Mouse (Mus musculus) gastrocnemius, adult 18-20 months (tissue): ENCODE measurements at regions not wholly inside any gene's neighbourhood (a gene's known extent, or its start where the extent isn't known, plus 50 kb on each side); places are given as distances from the start of the nearest gene placed in this dataset.

Experiments
- DNase-seq: peaks from one replicate; pipeline ENCODE4 v3.0.0; 2021; ENCODE audit warnings: low spot score

DNA sequence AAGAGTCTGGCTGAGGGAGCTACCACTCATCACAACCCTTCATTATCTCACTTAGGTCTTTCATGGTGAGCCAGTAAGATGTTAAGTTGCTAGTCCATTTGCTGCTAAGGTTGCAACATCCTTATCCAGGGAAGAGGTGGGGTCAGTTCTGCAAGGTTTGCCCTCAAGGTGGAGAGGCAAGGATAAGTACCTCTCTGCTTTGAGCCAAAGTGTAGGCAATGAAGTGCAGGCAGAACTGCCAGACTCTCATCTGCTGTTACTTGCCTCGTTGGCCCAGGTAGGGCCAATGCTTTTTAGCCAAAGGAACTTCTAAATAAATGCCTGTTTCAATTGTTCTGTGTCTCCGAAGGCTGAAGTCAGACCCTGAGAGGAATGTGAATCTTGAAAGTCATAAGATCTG is 59.6 kb upstream of the Lclat1 start:
- DNase-seq: no peak

DNA sequence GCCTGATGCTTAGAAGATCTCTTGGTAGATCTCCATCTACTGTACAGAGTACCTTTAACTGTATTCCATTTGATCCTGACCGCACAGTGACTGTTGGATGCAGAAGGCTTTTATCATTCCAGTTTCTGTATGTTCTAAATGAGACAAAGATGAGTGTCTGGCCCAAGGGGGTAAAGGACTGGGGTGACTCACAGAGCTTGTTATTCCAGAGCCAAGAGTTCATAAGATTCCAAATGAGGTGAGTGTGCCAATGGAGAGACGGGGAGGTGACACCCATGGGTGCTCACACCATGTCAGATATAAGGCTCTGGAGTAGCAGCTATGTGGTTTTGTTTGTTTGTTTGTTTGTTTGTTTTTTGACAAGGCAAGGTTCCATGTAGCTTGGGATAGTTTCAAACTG is 54.8 kb upstream of the Lclat1 start:
- DNase-seq: no peak

DNA sequence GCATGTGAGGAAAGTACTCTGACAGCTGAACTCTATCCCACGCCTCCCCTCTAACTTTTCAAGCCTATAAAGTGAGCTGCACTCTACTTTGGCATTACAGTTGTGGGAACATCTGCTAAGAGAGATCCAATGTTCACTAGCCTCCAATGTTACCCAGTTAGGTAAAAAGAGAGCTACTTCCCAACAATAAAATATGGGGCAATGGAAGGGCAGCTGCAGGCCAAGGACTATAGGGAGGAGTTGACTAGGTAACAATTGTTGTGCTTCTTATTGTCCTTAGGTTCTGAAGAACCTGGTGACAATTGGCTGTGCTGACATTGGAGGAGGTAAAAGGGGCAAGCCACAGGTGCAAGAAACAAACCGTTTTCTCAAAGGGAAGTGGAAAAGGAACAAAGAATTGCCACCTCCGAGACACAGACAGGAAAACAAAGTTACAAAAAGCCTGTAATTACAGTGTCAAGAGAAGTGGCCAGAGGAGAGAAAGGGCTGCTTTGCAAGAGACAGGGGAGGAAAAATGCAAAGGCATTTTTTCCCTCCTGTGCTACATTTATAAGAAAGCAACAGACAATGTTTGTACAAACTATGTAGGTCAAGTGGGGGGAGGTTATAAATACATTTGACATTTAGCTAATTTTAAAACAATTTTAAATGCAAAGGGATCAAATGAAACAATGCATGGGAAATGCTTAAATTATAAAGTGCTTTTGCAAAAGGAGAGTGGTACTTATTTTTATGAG is 54.1 kb upstream of the Lclat1 start:
- no peak for DNase-seq

DNA sequence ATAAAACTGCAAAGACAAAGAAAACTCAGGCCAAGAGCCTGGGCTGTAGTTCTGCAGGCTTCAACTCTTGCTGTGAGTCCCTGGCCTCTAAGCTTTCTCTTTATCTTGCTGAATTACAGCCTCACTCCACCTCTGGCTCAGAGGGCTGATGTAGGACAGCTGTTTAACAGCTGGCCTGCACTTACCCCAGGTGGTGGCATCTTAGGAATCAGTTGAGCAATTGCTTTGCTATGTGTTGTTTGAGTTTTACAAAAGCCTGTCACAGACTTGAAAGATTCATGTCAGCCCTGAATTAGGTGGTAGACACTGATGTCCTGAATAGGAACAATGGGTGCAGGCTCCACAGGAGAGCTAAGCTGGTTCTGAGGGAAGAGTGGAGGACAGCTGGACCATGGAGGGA is 53.6 kb upstream of the Lclat1 start:
- DNase-seq: no peak

DNA sequence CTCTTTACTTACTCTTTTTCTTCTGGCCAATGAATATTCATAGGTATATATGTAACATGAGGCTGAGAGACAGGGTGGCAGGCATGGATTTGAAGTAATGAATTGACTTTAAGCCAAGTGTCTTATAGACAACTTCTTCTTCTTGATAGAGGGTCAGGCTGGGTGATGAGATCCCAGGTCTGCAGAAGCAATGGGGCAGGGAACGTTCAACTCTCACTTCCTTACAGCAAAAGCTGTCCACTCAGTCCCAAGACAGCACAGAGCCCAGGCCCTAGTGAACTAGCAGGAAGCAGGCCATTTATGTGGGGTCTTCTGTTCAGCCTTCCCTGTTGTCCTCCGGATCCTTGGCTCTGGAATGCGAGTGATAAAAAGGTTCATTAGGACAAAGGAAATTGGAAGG is 52.6 kb upstream of the Lclat1 start:
- no peak for DNase-seq

DNA sequence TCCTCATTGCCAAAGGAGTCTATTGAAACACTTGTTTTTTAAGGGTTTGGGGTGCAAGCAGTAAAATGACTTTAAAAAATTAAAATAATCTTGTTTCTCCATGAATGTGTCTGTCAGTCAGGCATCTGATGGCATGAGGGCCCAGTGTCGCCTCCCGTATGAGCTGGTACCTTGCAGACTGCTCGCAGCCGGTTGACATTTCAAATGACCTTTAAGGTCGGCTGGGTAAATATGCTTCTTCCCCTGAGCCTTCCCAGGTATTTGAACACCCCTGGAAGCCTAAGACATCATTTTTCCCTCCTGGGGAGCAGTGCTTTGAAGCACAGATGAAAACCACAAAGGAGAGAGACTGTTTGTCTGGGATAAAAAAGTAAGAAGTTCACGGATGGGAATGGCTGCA is 52.2 kb upstream of the Lclat1 start:
- no peak for DNase-seq

DNA sequence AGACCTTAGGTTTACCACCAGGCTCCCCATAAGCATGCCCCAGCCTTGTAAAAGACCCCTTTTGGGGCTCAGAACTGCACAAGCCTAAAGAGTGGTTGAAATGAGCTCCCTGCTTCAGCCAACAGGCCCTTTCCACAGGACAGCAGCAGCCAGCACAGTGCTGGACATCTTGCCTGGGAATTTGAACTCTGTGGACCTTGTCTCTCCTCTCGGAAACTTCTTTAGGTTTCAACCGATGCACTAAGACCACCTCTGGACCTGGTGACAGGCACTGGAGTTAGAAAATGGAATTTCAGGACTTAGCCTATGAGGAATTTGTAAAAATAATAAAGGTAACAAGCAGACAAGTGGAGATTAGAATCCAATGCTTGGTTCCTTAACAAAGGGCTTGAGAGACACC is 51.2 kb upstream of the Lclat1 start:
- no peak for DNase-seq
